Mouse (Mus musculus) liver, adult 2 months (tissue): ENCODE results near the gene Fgf2. TPM values are rescaled to one million over a fixed set of nuclear protein-coding genes. Genes with fewer than 3 reads are reported as not detected.

Experiments
- DNase-seq: peaks from one replicate; pipeline ENCODE4 v3.0.0-alpha.2; 2011; ENCODE audit warnings: low read depth, low spot score; ENCODE audit errors: extremely low read depth
- H3K27ac ChIP-seq: fragments of 200-500 bp; replicated peaks from 2 replicates; pipeline ENCODE4 v1.5.1; 2012; ENCODE audit warnings: low read depth, mild to moderate bottlenecking, control low read depth, inconsistent platforms, low read length; ENCODE audit not compliant: insufficient read depth
- H3K27me3 ChIP-seq: fragments of 200-500 bp; 2 replicates; pipeline ENCODE4 v1.6.1; 2012; ENCODE audit warnings: mild to moderate bottlenecking, moderate library complexity, low read length, inconsistent platforms; ENCODE audit not compliant: control insufficient read depth, insufficient read depth
- H3K36me3 ChIP-seq: fragments of 200-500 bp; 2 replicates; pipeline ENCODE4 v1.6.1; 2012; ENCODE audit warnings: low read length, inconsistent platforms; ENCODE audit not compliant: control insufficient read depth, insufficient read depth
- H3K4me1 ChIP-seq: fragments of 200-500 bp; 2 replicates; pipeline ENCODE4 v1.6.1; 2011; ENCODE audit warnings: low read length; ENCODE audit not compliant: control insufficient read depth, insufficient read depth
- H3K4me3 ChIP-seq: fragments of 200-500 bp; 2 replicates; pipeline ENCODE4 v1.5.1; 2011; ENCODE audit warnings: low read depth, mild to moderate bottlenecking, control low read depth, low read length, moderate library complexity; ENCODE audit not compliant: insufficient read depth
- H3K79me2 ChIP-seq: fragments of 200-500 bp; 2 replicates; pipeline ENCODE4 v1.6.1; 2012; ENCODE audit warnings: inconsistent platforms, mild to moderate bottlenecking, low read length, moderate library complexity; ENCODE audit not compliant: control insufficient read depth, insufficient read depth
- H3K9ac ChIP-seq: fragments of 200-500 bp; 2 replicates; pipeline ENCODE4 v1.6.1; 2012; ENCODE audit warnings: low read depth, mild to moderate bottlenecking, control low read depth, inconsistent platforms, low read length
- CTCF ChIP-seq: fragments of 200-500 bp; IDR thresholded peaks from 2 replicates; pipeline ENCODE4 v1.5.1; 2011; ENCODE audit warnings: low read depth, low read length, control low read depth
- POLR2A ChIP-seq: fragments of 200-500 bp; IDR thresholded peaks from 2 replicates; pipeline ENCODE4 v1.6.1; 2011; ENCODE audit warnings: low read length, control low read depth; ENCODE audit not compliant: insufficient read depth; ENCODE audit errors: extremely low read depth
- WGBS: fragments of 180-500 bp; shearing (Covaris S2); methylation state at CpG from one replicate; pipeline ENCODE4 v1.1.7; 2018; 5-methylcytosine and 5-hydroxymethylcytosine counted together
- polyA plus RNA-seq: library from polyadenylated mRNA; depleted of rRNA; stranded (reverse); fragments of >200 nt; gene quantifications from 2 replicates; pipeline ENCODE4 v1.2.3, GENCODE M21; 2012
- total RNA-seq: library from RNA; depleted of rRNA; stranded (reverse); fragments of >200 nt; gene quantifications from 2 replicates; pipeline ENCODE4 v1.2.3, GENCODE M21; 2014

Gene Fgf2
- total and polyA plus RNA-seq, 2 experiments, result 0.11 to 0.46 TPM

DNA sequence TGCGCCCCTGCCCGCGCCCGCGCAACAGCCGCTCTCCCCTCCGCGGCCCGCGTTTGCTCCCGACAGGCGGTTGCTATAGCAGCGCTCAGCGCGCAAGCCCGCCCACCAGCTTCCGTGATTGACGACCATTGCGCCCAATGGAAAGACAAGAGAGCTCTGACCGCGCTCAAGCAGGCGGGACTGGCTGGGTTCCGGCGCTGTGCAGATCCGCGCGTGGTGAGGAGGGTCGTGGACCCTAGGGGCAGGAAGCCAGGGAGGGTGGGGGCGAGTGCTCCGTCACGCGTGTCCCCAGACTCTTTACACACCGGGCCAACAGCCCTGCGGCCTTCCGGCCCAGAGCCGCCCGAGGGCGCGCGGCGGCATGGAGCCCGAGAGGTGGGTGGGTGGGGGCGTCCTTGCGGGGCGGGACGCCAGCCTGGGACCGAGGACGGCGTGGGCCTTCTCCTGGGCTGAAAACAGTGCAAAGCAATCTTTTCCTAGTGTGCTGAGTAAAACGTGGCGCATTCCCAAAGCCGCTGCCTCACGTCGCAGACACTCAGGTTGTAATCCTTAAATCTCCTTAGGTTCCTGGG is 35.7 kb upstream of the Fgf2 start, which contains the start of the genes Bbs12 and Cetn4:
Bbs12 (plus strand) TSS at position 185 of the 572 bp plus-strand sequence.
Cetn4 (minus strand) TSS at position 339 of the 572 bp plus-strand sequence.
- Histone ChIP-seq H3K27me3 (no peaks in the 10 kb centered on the region), H3K27ac (no peak within 1 kb of the TSS), H3K79me2 (no peaks in the 10 kb centered on the region), H3K4me1 (peaks cover 3% of the 10 kb centered on the region), H3K36me3 (no peaks in the 10 kb centered on the region), H3K9ac (peak within 1 kb of the TSS; percentile 83), H3K4me3 (peak within 1 kb of the TSS; percentile 97)
- TF ChIP-seq POLR2A, result no peak
- no peak for TF ChIP-seq CTCF
- peak; percentile 79 for DNase-seq
- under 1% methylated on average over 54 of the region's 54 CpGs for WGBS

DNA sequence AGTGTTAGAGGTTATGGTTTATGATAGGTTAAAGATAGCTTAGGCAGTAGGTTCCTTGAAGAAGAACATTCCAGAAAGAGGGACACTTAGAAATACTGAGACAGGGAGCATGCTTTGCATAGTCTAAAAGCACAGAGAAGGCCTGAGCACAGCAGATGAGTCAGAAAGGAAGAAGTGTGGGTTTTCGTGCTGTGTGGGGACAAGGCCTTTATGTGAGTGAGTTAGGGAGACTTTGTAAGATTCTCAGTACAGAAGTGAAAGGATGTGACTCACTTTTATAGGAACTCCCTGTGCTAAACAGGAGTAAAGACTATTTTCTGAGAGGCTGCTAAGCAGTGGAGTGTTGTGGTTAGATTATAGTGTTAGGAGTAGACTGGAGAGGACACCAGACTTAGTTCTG is 34.8 kb upstream of the Fgf2 start:
- 69% methylated on average over 1 of the region's 1 CpGs for WGBS
- Histone ChIP-seq H3K9ac (no peak overlapping the region), H3K27me3 (no peaks in the 10 kb centered on the region), H3K36me3 (no peaks in the 10 kb centered on the region), H3K79me2 (no peaks in the 10 kb centered on the region), H3K27ac (no peak overlapping the region), H3K4me1 (peaks cover 3% of the 10 kb centered on the region), H3K4me3 (no peak overlapping the region)
- no peak for TF ChIP-seq CTCF
- TF ChIP-seq POLR2A, result no peak
- peak; percentile 13 for DNase-seq

DNA sequence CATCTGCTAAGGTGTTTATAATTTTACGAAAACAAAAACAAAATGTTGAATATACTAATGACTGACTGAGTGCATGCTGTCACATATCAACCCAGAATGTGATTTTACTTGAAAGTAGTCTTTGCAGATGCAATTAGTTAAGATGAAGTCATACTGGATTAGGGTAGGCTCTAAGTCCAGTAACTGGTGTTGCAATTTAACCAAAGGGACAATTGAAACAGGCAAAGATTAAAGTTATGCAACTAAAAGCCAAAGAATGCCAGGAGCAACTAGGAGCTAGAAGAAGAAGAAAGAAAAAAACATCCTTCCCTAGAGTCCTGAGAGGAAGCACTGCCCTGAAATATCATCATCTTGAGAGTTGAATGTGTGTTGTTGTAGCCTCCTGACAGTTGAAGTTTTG is 31.9 kb upstream of the Fgf2 start:
- Histone ChIP-seq H3K27ac (no peak overlapping the region), H3K27me3 (no peaks in the 10 kb centered on the region), H3K4me1 (peaks cover 3% of the 10 kb centered on the region), H3K36me3 (no peaks in the 10 kb centered on the region), H3K9ac (no peak overlapping the region), H3K79me2 (no peaks in the 10 kb centered on the region), H3K4me3 (no peak overlapping the region)
- TF ChIP-seq CTCF (no peak), POLR2A (no peak)
- peak; percentile 67 for DNase-seq
- WGBS, result 91% methylated on average over 1 of the region's 1 CpGs

DNA sequence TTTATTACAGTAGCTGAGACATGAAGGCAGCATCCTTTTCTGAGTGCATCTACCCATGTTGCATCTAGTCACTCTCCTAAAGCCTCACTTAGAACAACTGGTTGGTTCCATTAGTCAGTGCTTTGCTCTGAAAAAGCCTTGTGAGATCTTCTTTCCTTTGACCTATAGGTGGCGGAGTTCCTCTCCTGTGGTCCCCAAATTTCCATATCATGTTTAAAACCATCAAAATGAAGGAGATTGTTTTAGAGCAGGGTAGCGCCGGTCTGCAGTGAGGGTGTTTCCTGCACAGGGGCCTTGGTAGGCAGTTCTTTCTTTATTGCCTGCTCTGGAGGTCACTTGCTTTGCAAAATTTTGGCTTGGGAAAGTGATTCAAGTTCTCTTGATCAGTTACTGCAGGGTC is 23.8 kb upstream of the Fgf2 start:
- no peaks in the 10 kb centered on the region for H3K79me2 ChIP-seq
- 47% methylated on average over 3 of the region's 3 CpGs for WGBS
- no peaks in the 10 kb centered on the region for H3K36me3 ChIP-seq
- TF ChIP-seq CTCF, result no peak
- no peak for TF ChIP-seq POLR2A
- no peaks in the 10 kb centered on the region for H3K27me3 ChIP-seq
- no peak overlapping the region for H3K27ac ChIP-seq
- DNase-seq, result no peak
- H3K4me3 ChIP-seq, result no peak overlapping the region
- H3K9ac ChIP-seq, result no peak overlapping the region
- no peaks in the 10 kb centered on the region for H3K4me1 ChIP-seq

DNA sequence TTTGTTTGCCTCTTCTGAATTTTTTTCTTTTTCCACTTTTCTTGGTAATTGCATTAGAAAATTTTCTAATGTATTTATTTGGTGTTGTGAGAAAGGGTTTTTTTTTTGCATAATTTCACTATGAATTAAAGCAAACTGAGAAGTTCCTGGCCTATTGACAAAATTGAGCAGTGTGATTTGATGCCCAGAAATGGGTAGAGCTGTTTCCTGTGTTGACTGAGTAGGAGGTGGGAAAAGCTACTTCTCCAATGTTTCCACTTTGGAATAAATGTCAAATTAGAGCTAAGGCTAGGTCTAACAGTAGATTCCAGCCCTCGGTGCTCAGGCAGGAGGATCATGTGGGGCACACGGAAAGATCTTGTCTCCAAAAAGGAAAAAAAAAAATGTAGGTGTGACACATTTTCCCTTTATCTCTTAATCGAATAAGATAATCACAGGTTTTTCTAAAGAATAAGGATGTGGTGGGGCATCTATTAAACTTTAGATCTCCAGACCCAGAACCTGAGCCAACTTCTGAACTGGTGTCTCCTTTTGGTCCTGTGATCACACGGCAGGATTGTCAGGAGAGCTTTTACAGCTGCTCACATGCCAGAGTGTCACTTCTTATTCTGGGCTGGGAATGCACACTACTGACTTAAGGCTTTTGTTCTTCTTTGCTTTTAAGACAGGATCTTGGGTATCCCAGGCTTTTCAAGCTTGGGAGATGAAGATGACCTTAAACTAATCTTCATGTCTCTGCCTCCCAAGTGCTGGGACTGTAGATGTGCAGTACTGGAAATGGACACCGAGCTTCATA is 22.6 kb upstream of the Fgf2 start:
- Histone ChIP-seq H3K4me3 (no peak overlapping the region), H3K27me3 (no peaks in the 10 kb centered on the region), H3K9ac (no peak overlapping the region), H3K36me3 (no peaks in the 10 kb centered on the region), H3K79me2 (no peaks in the 10 kb centered on the region), H3K27ac (no peak overlapping the region), H3K4me1 (no peaks in the 10 kb centered on the region)
- no peak for TF ChIP-seq CTCF
- no peak for TF ChIP-seq POLR2A
- no peak for DNase-seq
- WGBS, result 86% methylated on average over 5 of the region's 5 CpGs

DNA sequence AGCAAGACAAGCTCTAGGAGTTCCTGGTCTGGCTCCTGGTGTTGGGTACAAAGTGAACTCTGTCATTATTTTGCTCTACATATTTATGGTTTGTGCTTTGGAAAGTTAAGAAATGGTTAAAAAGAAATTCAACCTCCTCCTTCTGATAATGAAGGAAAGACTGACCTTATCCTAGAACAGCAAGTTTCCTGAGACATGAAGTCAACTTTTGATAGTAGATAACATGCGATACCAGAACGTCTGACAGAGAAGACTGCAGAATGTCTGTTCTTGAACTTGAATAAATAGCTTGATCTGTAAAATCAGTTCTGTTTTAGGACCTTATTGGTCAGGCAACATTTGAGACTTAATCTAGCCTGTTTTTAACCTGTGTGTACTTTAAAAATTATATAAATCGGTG is 21.5 kb upstream of the Fgf2 start:
- Histone ChIP-seq H3K36me3 (no peaks in the 10 kb centered on the region), H3K27ac (no peak overlapping the region), H3K79me2 (no peaks in the 10 kb centered on the region), H3K4me3 (no peak overlapping the region), H3K9ac (no peak overlapping the region), H3K27me3 (no peaks in the 10 kb centered on the region), H3K4me1 (no peaks in the 10 kb centered on the region)
- WGBS, result 78% methylated on average over 3 of the region's 3 CpGs
- no peak for DNase-seq
- TF ChIP-seq CTCF (no peak), POLR2A (no peak)
